Mouse (Mus musculus): ENCODE measurements around the gene Cd40.

Cd40 gene

GRCm38 (mm10) chr2:165056377-165057085, 1.1 kb downstream of the Cd40 start:
- in situ Hi-C loops (cut with MboI, MseI), result no loop called here

- in situ Hi-C loops (cut with MboI, MseI), result no loop called here
Observed at GRCm38 (mm10) chr2:165059961-165060360, 4.5 kb downstream of the Cd40 start.

- in situ Hi-C loops (cut with MboI, MseI), result no loop called here
Observed at GRCm38 (mm10) chr2:165061638-165062433, 6.4 kb downstream of the Cd40 start.

GRCm38 (mm10) chr2:165064489-165064888, 9.1 kb downstream of the Cd40 start:
- in situ Hi-C loops (cut with MboI, MseI), result no loop called here

- in situ Hi-C loops (cut with MboI, MseI), result no loop called here
Observed at GRCm38 (mm10) chr2:165068806-165069205, 13.4 kb downstream of the Cd40 start.

DNA sequence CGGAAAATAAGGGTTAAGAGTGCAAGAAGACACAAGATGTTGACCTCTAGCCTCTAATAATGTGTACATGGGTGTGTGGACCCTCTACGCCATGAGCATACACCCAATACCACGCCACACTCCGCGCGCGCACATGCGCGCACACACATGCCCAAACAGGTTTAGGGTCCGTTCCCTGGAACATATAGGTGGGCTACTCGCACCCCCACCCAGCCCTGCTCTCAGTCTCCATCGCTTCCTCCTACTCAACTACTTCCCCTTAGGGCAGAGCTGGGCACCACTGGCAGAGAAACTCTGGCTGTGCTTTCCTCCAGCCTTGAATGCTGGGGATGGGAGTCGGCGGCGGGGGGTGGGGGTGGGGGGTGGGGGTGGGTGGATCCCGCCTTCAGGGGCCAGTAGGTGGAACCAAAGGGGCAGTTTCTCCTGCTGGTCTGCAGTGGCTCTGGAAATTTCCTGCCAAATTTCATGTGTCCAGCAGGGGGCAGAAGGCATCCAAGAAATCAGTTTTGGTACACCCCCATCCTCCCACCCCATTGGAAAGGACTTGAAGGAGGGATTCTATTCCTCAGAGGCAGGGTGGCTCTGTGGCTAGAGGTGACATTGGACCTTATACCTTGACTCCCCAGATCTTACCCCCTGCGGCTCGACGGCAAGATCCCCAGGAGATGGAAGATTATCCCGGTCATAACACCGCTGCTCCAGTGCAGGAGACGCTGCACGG, 14.8 kb downstream of the Cd40 start:
- in situ Hi-C loops (cut with MboI, MseI), result no loop called here

GRCm38 (mm10) chr2:165073381-165073781, 18.0 kb downstream of the Cd40 start:
- in situ Hi-C loops (cut with MboI, MseI), result no loop called here

- in situ Hi-C loops (cut with MboI, MseI), result no loop called here
Observed at GRCm38 (mm10) chr2:165074081-165074884, 18.9 kb downstream of the Cd40 start.

DNA sequence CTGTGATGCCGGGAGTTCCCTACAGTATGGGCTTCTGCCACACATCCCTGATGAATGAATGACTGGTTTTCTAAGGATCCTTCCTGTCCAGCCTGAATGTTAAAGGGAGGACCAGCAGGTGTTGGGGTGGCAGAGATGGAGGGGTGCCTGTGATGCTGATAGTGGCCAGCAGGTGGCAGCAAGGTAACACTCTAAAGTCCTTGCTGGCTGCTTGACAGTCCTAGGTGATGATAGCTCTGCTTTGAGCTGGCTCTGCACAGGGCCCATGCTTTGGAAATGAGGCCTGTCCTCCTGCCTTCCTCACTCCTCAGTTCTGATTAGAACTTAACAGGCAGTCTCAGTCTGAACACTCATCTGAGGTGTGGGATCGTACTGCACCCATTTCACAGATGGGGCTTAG, 19.5 kb downstream of the Cd40 start:
- in situ Hi-C loops (cut with MboI, MseI), result loop anchor here (5.0 kb wide), 2 partner anchors 197 to 287 kb away; no protein-coding TSS in a partner anchor

GRCm38 (mm10) chr2:165077055-165077454, 21.6 kb downstream of the Cd40 start:
- in situ Hi-C loops (cut with MboI, MseI), result loop anchor here (5.0 kb wide), 2 partner anchors 195 to 285 kb away; no protein-coding TSS in a partner anchor

DNA sequence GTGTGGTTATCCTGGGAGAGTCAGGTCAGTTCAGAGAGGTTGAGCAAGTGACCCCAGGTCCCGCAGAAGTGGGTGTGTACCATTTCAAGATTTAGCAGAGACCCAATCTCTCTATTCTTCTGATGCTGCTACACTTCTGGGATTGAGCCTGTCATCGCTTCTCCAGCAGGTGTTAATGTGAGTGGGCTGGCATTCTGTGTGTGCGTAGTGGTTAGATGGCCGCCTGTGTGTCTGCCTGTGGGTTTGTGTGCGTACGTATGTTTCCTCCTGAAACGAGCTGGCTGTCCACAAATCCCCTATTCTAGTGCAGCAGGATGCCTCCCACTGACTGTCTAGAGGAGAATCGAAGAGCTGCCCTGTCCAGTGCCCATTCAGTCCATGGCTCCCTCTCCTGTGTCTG, 22.6 kb downstream of the Cd40 start:
- in situ Hi-C loops (cut with MboI, MseI), result loop anchor here (5.0 kb wide), 2 partner anchors 194 to 284 kb away; no protein-coding TSS in a partner anchor

DNA sequence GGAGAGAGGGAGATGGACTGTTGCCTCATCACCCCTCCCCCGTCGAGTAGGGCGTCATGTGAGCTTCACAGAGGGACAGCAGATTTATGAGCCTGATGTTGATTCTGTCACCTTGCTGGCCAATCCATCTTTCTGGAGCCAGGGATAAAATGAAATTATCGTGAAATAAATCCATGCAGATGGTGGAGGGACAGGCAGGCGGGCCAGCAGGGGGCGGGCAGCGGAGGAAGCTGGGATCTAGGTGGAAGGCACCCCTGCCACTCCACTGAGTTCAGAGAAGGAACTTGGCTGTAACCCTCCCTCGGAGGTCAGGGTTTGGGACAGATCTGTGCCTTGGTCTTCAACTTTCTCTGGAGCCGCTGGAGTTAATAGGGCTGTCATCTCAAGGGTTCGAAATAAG, 23.2 kb downstream of the Cd40 start:
- in situ Hi-C loops (cut with MboI, MseI), result loop anchor here (5.0 kb wide), 2 partner anchors 194 to 284 kb away; no protein-coding TSS in a partner anchor

DNA sequence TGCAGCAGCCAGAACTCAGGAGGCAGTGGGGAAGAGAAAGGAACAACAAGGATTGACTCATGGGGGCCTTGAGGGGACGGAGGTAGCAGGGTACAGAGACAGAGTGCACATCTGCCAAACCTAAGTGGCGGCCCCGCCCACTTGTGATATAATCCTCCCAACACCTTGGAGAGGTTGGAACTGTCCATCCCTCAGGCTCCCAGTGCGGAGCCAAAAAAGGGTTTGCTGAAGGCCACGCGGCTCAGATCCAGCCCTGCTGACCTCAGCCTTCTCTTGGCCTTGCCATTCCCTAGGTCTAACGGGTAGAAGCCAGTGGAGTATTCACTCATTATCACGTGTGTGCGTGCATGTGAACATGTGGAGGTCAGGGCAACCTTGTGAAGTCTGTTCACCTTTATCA, 25.2 kb downstream of the Cd40 start:
- in situ Hi-C loops (cut with MboI, MseI), result no loop called here

- in situ Hi-C loops (cut with MboI, MseI), result no loop called here
Observed at GRCm38 (mm10) chr2:165081257-165081656, 25.8 kb downstream of the Cd40 start.

DNA sequence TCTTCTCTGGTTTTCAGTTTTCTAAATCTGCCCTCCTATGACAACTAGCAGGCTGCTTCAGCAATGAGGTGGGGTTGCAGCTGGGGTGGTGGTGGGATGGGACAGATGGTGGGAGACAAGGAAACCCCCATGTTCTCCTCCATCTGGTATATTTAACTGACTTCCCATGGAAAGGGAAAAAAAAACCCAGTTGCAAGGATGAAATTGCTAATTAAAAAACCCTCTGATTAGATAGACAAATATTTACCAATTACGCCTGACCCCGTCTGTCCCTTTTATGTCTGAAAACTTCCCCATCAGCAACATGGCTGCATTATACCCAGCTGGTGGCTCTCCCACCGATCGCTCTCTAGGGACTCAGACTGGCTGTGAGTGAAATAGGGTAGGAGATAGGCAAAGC, 31.2 kb downstream of the Cd40 start:
- in situ Hi-C loops (cut with MboI, MseI), result no loop called here

- in situ Hi-C loops (cut with MboI, MseI), result no loop called here
Observed at GRCm38 (mm10) chr2:165089470-165089869, 34.0 kb downstream of the Cd40 start.

DNA sequence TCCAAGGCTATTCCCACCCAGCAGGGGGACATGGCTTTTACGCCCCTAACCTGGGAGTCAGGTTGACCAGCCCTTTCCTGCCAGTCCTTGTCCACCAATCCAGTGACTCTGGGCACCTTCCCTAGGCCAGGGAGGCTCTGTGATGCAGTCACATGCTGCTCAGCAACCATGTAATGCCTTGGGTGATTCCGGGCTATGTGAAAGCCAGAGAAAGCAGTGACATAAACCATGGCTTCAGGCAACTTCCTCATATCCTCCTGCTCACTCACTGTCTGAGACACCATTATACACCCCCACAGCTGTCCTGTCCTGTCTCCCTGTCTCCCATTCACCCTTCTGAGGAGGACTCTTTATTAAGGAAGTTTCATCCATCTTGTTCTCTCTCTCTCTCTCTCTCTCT, 35.2 kb downstream of the Cd40 start, which contains the start of gene 1700025C18Rik:
Gene 1700025C18Rik (minus strand): TSS at position 101 of the 400 bp plus-strand sequence.
- in situ Hi-C loops (cut with MboI, MseI), result no loop called here

GRCm38 (mm10) chr2:165091433-165091965, 36.1 kb downstream of the Cd40 start:
- in situ Hi-C loops (cut with MboI, MseI), result no loop called here

GRCm38 (mm10) chr2:165092393-165092792, 37.0 kb downstream of the Cd40 start:
- in situ Hi-C loops (cut with MboI, MseI), result no loop called here

- in situ Hi-C loops (cut with MboI, MseI), result no loop called here
Observed at GRCm38 (mm10) chr2:165096367-165096766, 40.9 kb downstream of the Cd40 start.

GRCm38 (mm10) chr2:165098861-165099260, 43.4 kb downstream of the Cd40 start:
- in situ Hi-C loops (cut with MboI, MseI), result no loop called here
